Mouse (Mus musculus) intestine, embryonic 16.5 days (tissue): ENCODE measurements around the gene Tns2. TPM values are rescaled to one million over a fixed set of nuclear protein-coding genes. Genes with fewer than 3 reads are reported as not detected.
A peak's percentile ranks its signal among the peaks of the same experiment; 100 is the strongest.
"Not testable (repeated sequence)": the region's sequence is repeated elsewhere in the genome, so short reads cannot be mapped to it uniquely, and the experiment has no call there.

Experiments used
- ATAC-seq: fragments of 200-750 bp; cut with Nextera tagmentation; 2 replicates; pipeline ENCODE4 v1.8.0; 2017; ENCODE audit warnings: moderate TSS enrichment, moderate library complexity
- H3K27ac ChIP-seq: fragments of 300-500 bp; sonication (generic); 2 replicates; pipeline ENCODE4 v1.5.1; 2014; ENCODE audit warnings: mild to moderate bottlenecking, low read length
- H3K27me3 ChIP-seq: fragments of 300-500 bp; sonication (generic); replicated peaks from 2 replicates; pipeline ENCODE4 v1.6.1; 2014; ENCODE audit warnings: low read length, control low read depth, mixed read lengths; ENCODE audit not compliant: control insufficient read depth, insufficient read depth
- H3K36me3 ChIP-seq: fragments of 300-500 bp; sonication (generic); 2 replicates; pipeline ENCODE4 v1.6.1; 2014; ENCODE audit warnings: low read length, control low read depth; ENCODE audit not compliant: control insufficient read depth, insufficient read depth
- H3K4me1 ChIP-seq: fragments of 300-500 bp; sonication (generic); 2 replicates; pipeline ENCODE4 v1.6.1; 2014; ENCODE audit warnings: low read length, control low read depth, mixed read lengths; ENCODE audit not compliant: control insufficient read depth, insufficient read depth
- H3K4me2 ChIP-seq: fragments of 300-500 bp; sonication (generic); 2 replicates; pipeline ENCODE4 v1.6.1; 2014; ENCODE audit warnings: low read depth, low read length, control low read depth
- H3K4me3 ChIP-seq: fragments of 300-500 bp; sonication (generic); 2 replicates; pipeline ENCODE4 v1.5.1; 2014; ENCODE audit warnings: mild to moderate bottlenecking, low read length
- H3K9ac ChIP-seq: fragments of 300-500 bp; sonication (generic); 2 replicates; pipeline ENCODE4 v1.6.1; 2014; ENCODE audit warnings: low read depth, low read length
- H3K9me3 ChIP-seq: fragments of 300-500 bp; sonication (generic); 2 replicates; pipeline ENCODE4 v1.6.1; 2016; ENCODE audit warnings: low read length, control low read depth; ENCODE audit not compliant: control insufficient read depth
- WGBS: fragments of 180-500 bp; shearing (Covaris S2); extraction: QIAGEN DNeasy Blood & Tissue Kit; methylation state at CpG from one replicate; pipeline ENCODE4 v1.1.7; 2014; 5-methylcytosine and 5-hydroxymethylcytosine counted together
- polyA plus RNA-seq: library from polyadenylated mRNA; unstranded; fragments of >200 nt; fragmentation: Nextera tagmentation; extraction: Ambion mirVana; gene quantifications from 2 replicates; pipeline ENCODE4 v1.2.1, GENCODE M21; 2015

Tns2 gene
- polyA plus RNA-seq, 1 experiment from 2014 or later, result 26.4 TPM

GRCm38 (mm10) chr15:102144726-102145125, 44.5 kb downstream of the Tns2 start:
- ATAC-seq, result no peak
- WGBS, result 26% methylated on average over 19 of the region's 19 CpGs
- Histone ChIP-seq H3K9ac (peak overlapping the region; percentile 52), H3K27ac (no peak overlapping the region), H3K4me1 (peaks cover 24% of the 10 kb centered on the region), H3K36me3 (no peaks in the 10 kb centered on the region), H3K4me3 (peak overlapping the region; percentile 18), H3K27me3 (peaks cover 14% of the 10 kb centered on the region), H3K9me3 (no peaks in the 10 kb centered on the region), H3K4me2 (peak overlapping the region; percentile 11)

GRCm38 (mm10) chr15:102145330-102145729, 45.1 kb downstream of the Tns2 start:
- peaks cover 14% of the 10 kb centered on the region for H3K27me3 ChIP-seq
- H3K4me3 ChIP-seq, result no peak overlapping the region
- H3K4me2 ChIP-seq, result no peak overlapping the region
- WGBS, result 82% methylated on average over 10 of the region's 10 CpGs
- no peak for ATAC-seq
- H3K4me1 ChIP-seq, result peaks cover 27% of the 10 kb centered on the region
- no peaks in the 10 kb centered on the region for H3K36me3 ChIP-seq
- no peak overlapping the region for H3K9ac ChIP-seq
- H3K9me3 ChIP-seq, result no peaks in the 10 kb centered on the region
- no peak overlapping the region for H3K27ac ChIP-seq

GRCm38 (mm10) chr15:102146089-102146488, 45.9 kb downstream of the Tns2 start:
- ATAC-seq, result no peak
- Histone ChIP-seq H3K27ac (no peak overlapping the region), H3K27me3 (peaks cover 14% of the 10 kb centered on the region), H3K4me1 (peaks cover 30% of the 10 kb centered on the region), H3K9ac (no peak overlapping the region), H3K9me3 (no peaks in the 10 kb centered on the region), H3K4me3 (no peak overlapping the region), H3K36me3 (no peaks in the 10 kb centered on the region), H3K4me2 (no peak overlapping the region)
- 87% methylated on average over 5 of the region's 5 CpGs for WGBS

- Histone ChIP-seq H3K4me3 (no peak overlapping the region), H3K9me3 (no peaks in the 10 kb centered on the region), H3K4me2 (no peak overlapping the region), H3K36me3 (no peaks in the 10 kb centered on the region), H3K27ac (no peak overlapping the region), H3K4me1 (peaks cover 30% of the 10 kb centered on the region), H3K27me3 (peaks cover 14% of the 10 kb centered on the region), H3K9ac (no peak overlapping the region)
- 11% methylated on average over 1 of the region's 1 CpGs for WGBS
- no peak for ATAC-seq
Measured at GRCm38 (mm10) chr15:102146882-102147281, 46.7 kb downstream of the Tns2 start.

- peak overlapping the region; percentile 17; the same call in 1 of the 2 replicates for H3K9ac ChIP-seq
- ATAC-seq, result no peak
- H3K27me3 ChIP-seq, result peaks cover 14% of the 10 kb centered on the region
- H3K4me1 ChIP-seq, result peaks cover 32% of the 10 kb centered on the region
- H3K9me3 ChIP-seq, result no peaks in the 10 kb centered on the region
- 63% methylated on average over 16 of the region's 16 CpGs for WGBS
- H3K36me3 ChIP-seq, result no peaks in the 10 kb centered on the region
- H3K4me2 ChIP-seq, result no peak overlapping the region
- H3K27ac ChIP-seq, result no peak overlapping the region
- no peak overlapping the region for H3K4me3 ChIP-seq
Measured at GRCm38 (mm10) chr15:102147674-102148402, 47.6 kb downstream of the Tns2 start.

- Histone ChIP-seq H3K9ac (no peak overlapping the region), H3K4me3 (no peak overlapping the region), H3K27ac (peak overlapping the region; percentile 95), H3K36me3 (no peaks in the 10 kb centered on the region), H3K4me2 (0 out of 2 replicates have a peak overlapping the region, but pooled peaks have one; percentile 47), H3K27me3 (peaks cover 9% of the 10 kb centered on the region), H3K4me1 (peaks cover 22% of the 10 kb centered on the region), H3K9me3 (no peaks in the 10 kb centered on the region)
- peak; percentile 30; the same call in 1 of the 2 replicates for ATAC-seq
- 51% methylated on average over 4 of the region's 4 CpGs for WGBS
Measured at GRCm38 (mm10) chr15:102149561-102149960, 49.3 kb downstream of the Tns2 start.

GRCm38 (mm10) chr15:102150301-102151135, 50.3 kb downstream of the Tns2 start, which contains the start of gene Soat2:
Gene Soat2 (plus strand): TSS chr15:102150526.
- no peaks in the 10 kb centered on the region for H3K9me3 ChIP-seq
- H3K36me3 ChIP-seq, result no peaks in the 10 kb centered on the region
- H3K4me3 ChIP-seq, result peak within 1 kb of the TSS; percentile 45
- H3K4me1 ChIP-seq, result peaks cover 20% of the 10 kb centered on the region
- peak within 1 kb of the TSS; percentile 47 for H3K4me2 ChIP-seq
- peak within 1 kb of the TSS; percentile 95 for H3K27ac ChIP-seq
- 30% methylated on average over 20 of the region's 20 CpGs for WGBS
- peak within 1 kb of the TSS; percentile 68 for H3K9ac ChIP-seq
- H3K27me3 ChIP-seq, result no peaks in the 10 kb centered on the region; the same call in 1 of the 2 replicates
- peak; percentile 85 for ATAC-seq

GRCm38 (mm10) chr15:102152646-102153045, 52.4 kb downstream of the Tns2 start:
- ATAC-seq, result no peak
- no peaks in the 10 kb centered on the region for H3K27me3 ChIP-seq
- no peaks in the 10 kb centered on the region for H3K9me3 ChIP-seq
- no peak overlapping the region; the same call in 1 of the 2 replicates for H3K27ac ChIP-seq
- no peak overlapping the region for H3K4me2 ChIP-seq
- H3K9ac ChIP-seq, result no peak overlapping the region
- H3K4me3 ChIP-seq, result no peak overlapping the region
- H3K4me1 ChIP-seq, result peaks cover 17% of the 10 kb centered on the region
- H3K36me3 ChIP-seq, result no peaks in the 10 kb centered on the region
- WGBS, result 48% methylated on average over 4 of the region's 4 CpGs

GRCm38 (mm10) chr15:102155006-102155405, 54.8 kb downstream of the Tns2 start:
- H3K9ac ChIP-seq, H3K27me3 ChIP-seq, H3K9me3 ChIP-seq, ATAC-seq, H3K36me3 ChIP-seq, H3K4me3 ChIP-seq, H3K4me1 ChIP-seq, H3K27ac ChIP-seq, H3K4me2 ChIP-seq: not testable (repeated sequence)
- 95% methylated on average over 6 of the region's 6 CpGs for WGBS
